Mouse (Mus musculus): ENCODE measurements around the gene Gm9803. TPM values are rescaled to one million over a fixed set of nuclear protein-coding genes. Genes with fewer than 3 reads are reported as not detected.

Gene Gm9803
- polyA plus RNA-seq, 1 experiment from 2014 or later, result 11.9 TPM

DNA sequence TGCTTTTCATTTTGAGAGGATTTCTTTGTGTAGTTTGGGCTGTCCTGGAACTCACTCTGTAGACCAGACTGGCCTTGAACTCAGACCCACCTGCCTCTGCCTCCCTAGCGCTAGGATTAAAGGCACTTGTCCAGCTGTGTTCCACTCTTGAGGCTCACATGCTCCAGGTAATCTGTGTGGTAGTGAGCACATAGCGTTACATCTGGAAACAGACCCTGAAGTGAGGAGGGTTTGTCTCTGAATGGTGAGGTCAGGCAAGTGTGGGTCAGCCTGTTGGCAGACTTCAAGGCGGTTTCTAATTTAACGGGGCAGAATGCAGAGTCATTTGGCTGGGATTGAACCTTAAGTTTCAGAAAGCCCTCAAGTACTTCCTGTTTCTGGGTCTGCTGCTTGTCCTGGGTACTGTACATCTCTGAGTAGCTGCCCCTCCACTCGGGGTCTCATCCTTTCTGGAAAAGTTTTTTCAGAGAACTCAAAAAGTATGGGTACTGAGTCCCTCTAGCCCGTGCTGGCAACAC, 38.1 kb upstream of the Gm9803 start:
- no peak overlapping the region for H3K4me3 ChIP-seq
- ATAC-seq (ENCODE audit: insufficient number of reproducible peaks, insufficient read depth, low FRiP score, low TSS enrichment, low read depth), result no peak

DNA sequence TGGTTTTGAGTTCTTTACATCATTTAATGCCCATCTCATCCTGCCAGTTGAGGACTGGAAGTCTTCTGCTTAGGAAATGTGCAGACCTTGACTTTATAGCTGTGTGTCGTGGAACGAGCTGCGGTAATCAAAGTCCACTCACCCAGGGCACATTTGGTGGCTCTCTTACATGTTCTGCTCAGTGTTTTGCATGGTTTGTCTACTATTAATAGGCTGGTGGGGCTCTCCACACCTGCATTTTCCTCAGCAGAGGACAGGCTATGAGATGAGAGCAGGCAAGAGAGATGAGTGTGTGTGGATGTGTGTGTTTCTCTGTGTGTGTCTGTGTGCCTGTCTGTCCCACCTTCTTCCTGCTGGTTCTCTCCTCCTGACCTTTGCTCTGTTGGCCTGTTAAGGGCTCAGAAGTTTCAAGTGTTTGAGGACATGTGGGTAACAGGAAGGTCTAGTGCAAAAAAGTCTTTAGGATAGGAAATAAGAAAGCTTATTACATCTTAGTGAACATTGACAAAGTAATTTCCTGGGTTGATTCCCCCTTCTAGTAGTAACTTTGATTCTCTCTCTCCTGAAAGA, 36.4 kb upstream of the Gm9803 start:
- no peak overlapping the region for H3K27ac ChIP-seq
- no peak for ATAC-seq (ENCODE audit: insufficient number of reproducible peaks, insufficient read depth, low FRiP score, low TSS enrichment, low read depth)
- no peak overlapping the region for H3K4me2 ChIP-seq
- H3K4me3 ChIP-seq, result no peak overlapping the region
- H3K36me3 ChIP-seq, result no peaks in the 10 kb centered on the region
- H3K9ac ChIP-seq, result no peak overlapping the region
- H3K27me3 ChIP-seq, result no peaks in the 10 kb centered on the region
- H3K4me1 ChIP-seq, result peaks cover 28% of the 10 kb centered on the region
- no peaks in the 10 kb centered on the region for H3K9me3 ChIP-seq
- 91% methylated on average over 3 of the region's 3 CpGs for WGBS

More for the DNA sequence above, 38.1 kb upstream of the Gm9803 start:
- WGBS, result 83% methylated on average over 6 of the region's 6 CpGs
- Histone ChIP-seq H3K9me3 (no peaks in the 10 kb centered on the region), H3K27me3 (no peaks in the 10 kb centered on the region), H3K36me3 (no peaks in the 10 kb centered on the region), H3K4me2 (no peak overlapping the region), H3K4me1 (peaks cover 45% of the 10 kb centered on the region), H3K27ac (no peak overlapping the region), H3K9ac (no peak overlapping the region)

- H3K4me2 ChIP-seq, result no peak overlapping the region
- whole genome bisulfite sequencing, result 62% methylated on average over 4 of the region's 4 CpGs
- peaks cover 22% of the 10 kb centered on the region for H3K4me1 ChIP-seq
- H3K4me3 ChIP-seq, result no peak overlapping the region
- no peak overlapping the region for H3K9ac ChIP-seq
- no peak for ATAC-seq (ENCODE audit: insufficient number of reproducible peaks, insufficient read depth, low FRiP score, low TSS enrichment, low read depth)
- no peaks in the 10 kb centered on the region for H3K27me3 ChIP-seq
- no peaks in the 10 kb centered on the region for H3K9me3 ChIP-seq
- H3K36me3 ChIP-seq, result no peaks in the 10 kb centered on the region
- no peak overlapping the region for H3K27ac ChIP-seq
Measured at GRCm38 (mm10) chr10:43488258-43488657, 35.6 kb upstream of the Gm9803 start.

DNA sequence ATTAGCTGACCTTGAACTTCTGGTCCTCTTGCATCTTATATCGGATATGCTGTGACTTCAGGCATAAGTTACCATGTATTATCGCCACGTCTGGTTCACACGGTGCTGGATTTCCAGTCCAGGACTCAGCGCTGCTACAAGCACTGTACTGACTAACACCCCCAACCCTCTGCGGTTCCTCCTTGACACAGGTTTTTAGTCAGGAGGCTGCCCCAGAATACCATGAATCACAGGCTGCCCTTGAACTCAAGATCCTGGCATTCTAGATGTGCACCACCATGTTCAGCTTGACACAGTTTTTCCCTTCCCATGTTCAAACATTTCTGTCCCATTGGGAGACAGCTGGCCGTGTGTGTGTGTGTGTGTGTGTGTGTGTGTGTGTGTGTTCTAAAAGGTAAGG, 34.7 kb upstream of the Gm9803 start:
- H3K4me1 ChIP-seq, result peaks cover 17% of the 10 kb centered on the region
- WGBS, result 82% methylated on average over 7 of the region's 7 CpGs
- no peak overlapping the region for H3K4me3 ChIP-seq
- no peak overlapping the region for H3K4me2 ChIP-seq
- H3K9ac ChIP-seq, result no peak overlapping the region
- ATAC-seq (ENCODE audit: insufficient number of reproducible peaks, insufficient read depth, low FRiP score, low TSS enrichment, low read depth), result no peak
- no peaks in the 10 kb centered on the region for H3K27me3 ChIP-seq
- no peak overlapping the region; the same call in 1 of the 2 replicates for H3K27ac ChIP-seq
- H3K36me3 ChIP-seq, result peaks cover 3% of the 10 kb centered on the region
- no peaks in the 10 kb centered on the region for H3K9me3 ChIP-seq

- H3K9ac ChIP-seq, result no peak overlapping the region
- peaks cover 17% of the 10 kb centered on the region for H3K4me1 ChIP-seq
- H3K9me3 ChIP-seq, result no peaks in the 10 kb centered on the region
- WGBS, result 28% methylated on average over 6 of the region's 6 CpGs
- no peak overlapping the region for H3K4me2 ChIP-seq
- no peak for ATAC-seq (ENCODE audit: insufficient number of reproducible peaks, insufficient read depth, low FRiP score, low TSS enrichment, low read depth)
- no peak overlapping the region; the same call in 1 of the 2 replicates for H3K27ac ChIP-seq
- H3K27me3 ChIP-seq, result no peaks in the 10 kb centered on the region
- peaks cover 7% of the 10 kb centered on the region for H3K36me3 ChIP-seq
- no peak overlapping the region for H3K4me3 ChIP-seq
Measured at GRCm38 (mm10) chr10:43489550-43489949, 34.3 kb upstream of the Gm9803 start.

- peaks cover 17% of the 10 kb centered on the region for H3K4me1 ChIP-seq
- ATAC-seq (ENCODE audit: insufficient number of reproducible peaks, insufficient read depth, low FRiP score, low TSS enrichment, low read depth), result no peak; the same call in 1 of the 2 replicates
- 69% methylated on average over 8 of the region's 8 CpGs for WGBS
- no peak overlapping the region for H3K9ac ChIP-seq
- no peak overlapping the region for H3K4me2 ChIP-seq
- H3K27me3 ChIP-seq, result no peaks in the 10 kb centered on the region
- no peaks in the 10 kb centered on the region for H3K9me3 ChIP-seq
- H3K27ac ChIP-seq, result no peak overlapping the region
- H3K36me3 ChIP-seq, result peaks cover 12% of the 10 kb centered on the region
- no peak overlapping the region for H3K4me3 ChIP-seq
Measured at GRCm38 (mm10) chr10:43490034-43490433, 33.9 kb upstream of the Gm9803 start.

DNA sequence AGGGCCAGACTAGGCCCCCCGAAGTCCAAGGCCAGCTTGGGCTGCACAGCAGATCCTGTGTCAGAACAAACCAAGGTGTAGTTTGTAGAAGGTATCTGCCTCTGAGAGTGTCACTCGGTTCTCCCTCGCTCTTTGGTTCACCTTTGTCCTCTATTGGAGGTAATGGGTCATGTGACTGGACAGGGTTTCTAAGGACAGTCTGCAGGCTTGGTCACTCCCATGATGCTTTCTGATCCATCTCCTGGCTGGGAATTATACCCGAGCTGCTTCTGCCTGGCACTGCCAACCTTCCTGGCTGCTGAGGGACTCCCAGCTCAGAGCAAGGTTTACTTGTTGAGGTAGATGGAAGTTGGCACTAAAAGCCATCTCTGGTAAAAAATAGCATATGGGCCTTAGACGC, 33.0 kb upstream of the Gm9803 start:
- ATAC-seq (ENCODE audit: insufficient number of reproducible peaks, insufficient read depth, low FRiP score, low TSS enrichment, low read depth), result no peak
- Histone ChIP-seq H3K4me2 (no peak overlapping the region), H3K27ac (no peak overlapping the region), H3K9me3 (no peaks in the 10 kb centered on the region), H3K27me3 (no peaks in the 10 kb centered on the region), H3K36me3 (peaks cover 20% of the 10 kb centered on the region), H3K9ac (no peak overlapping the region), H3K4me1 (peaks cover 17% of the 10 kb centered on the region), H3K4me3 (no peak overlapping the region)
- WGBS, result 89% methylated on average over 5 of the region's 5 CpGs

DNA sequence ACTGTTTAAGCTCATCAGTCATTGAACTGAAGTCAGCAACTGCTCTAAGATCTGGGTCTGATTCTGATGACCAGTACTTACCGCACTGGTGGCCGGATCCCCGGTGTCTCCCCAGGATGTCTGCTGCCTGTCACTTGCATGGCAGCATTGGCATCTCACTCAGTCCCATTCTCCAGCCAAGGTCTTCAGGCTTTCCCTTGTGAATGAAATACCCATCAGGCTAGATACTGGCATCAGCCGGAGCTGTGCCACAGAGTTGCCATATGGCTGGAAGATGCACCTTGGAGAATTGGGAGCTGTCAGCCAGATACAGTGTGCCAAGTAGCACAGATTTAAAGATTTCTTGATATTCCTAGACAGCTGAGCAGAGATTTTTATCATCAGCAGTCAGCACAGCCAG, 21.3 kb upstream of the Gm9803 start:
- WGBS, result 96% methylated on average over 4 of the region's 4 CpGs
- H3K4me3 ChIP-seq, result no peak overlapping the region
- no peaks in the 10 kb centered on the region for H3K9me3 ChIP-seq
- no peak for ATAC-seq (ENCODE audit: insufficient number of reproducible peaks, insufficient read depth, low FRiP score, low TSS enrichment, low read depth)
- H3K9ac ChIP-seq, result no peak overlapping the region
- no peaks in the 10 kb centered on the region for H3K4me1 ChIP-seq
- no peak overlapping the region for H3K27ac ChIP-seq
- H3K27me3 ChIP-seq, result no peaks in the 10 kb centered on the region
- peaks cover 83% of the 10 kb centered on the region for H3K36me3 ChIP-seq
- H3K4me2 ChIP-seq, result no peak overlapping the region

- Histone ChIP-seq H3K4me1 (no peaks in the 10 kb centered on the region), H3K4me3 (no peak overlapping the region), H3K27me3 (no peaks in the 10 kb centered on the region), H3K9ac (no peak overlapping the region), H3K27ac (no peak overlapping the region), H3K4me2 (no peak overlapping the region), H3K9me3 (no peaks in the 10 kb centered on the region), H3K36me3 (peaks cover 74% of the 10 kb centered on the region)
- WGBS, result 100% methylated on average over 1 of the region's 1 CpGs
- no peak for ATAC-seq (ENCODE audit: insufficient number of reproducible peaks, insufficient read depth, low FRiP score, low TSS enrichment, low read depth)
Measured at GRCm38 (mm10) chr10:43504291-43504690, 19.6 kb upstream of the Gm9803 start.

DNA sequence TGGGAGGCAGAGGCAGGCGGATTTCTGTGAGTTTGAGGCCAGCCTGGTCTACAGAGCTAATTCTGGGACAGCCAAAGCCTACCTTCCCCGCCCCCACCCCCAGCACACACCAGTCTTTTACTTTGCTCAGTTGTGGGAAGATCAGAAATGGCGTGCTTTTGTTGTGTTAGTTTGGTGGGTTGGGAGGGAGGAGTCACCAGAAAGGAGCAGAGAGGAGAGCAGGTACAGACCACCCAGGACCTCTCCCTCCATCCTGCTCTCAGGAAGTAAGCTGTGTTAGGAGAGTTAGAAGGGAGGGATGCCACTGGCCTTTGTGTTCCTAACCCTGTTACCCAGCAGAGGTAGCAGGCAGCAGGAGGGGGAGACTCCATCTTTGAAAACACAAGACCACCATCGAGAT, 16.8 kb upstream of the Gm9803 start:
- no peak overlapping the region for H3K4me2 ChIP-seq
- H3K9ac ChIP-seq, result no peak overlapping the region
- H3K36me3 ChIP-seq, result peaks cover 74% of the 10 kb centered on the region
- ATAC-seq (ENCODE audit: insufficient number of reproducible peaks, insufficient read depth, low FRiP score, low TSS enrichment, low read depth), result no peak
- no peaks in the 10 kb centered on the region for H3K4me1 ChIP-seq
- WGBS, result 60% methylated on average over 4 of the region's 4 CpGs
- H3K9me3 ChIP-seq, result no peaks in the 10 kb centered on the region
- no peaks in the 10 kb centered on the region for H3K27me3 ChIP-seq
- H3K27ac ChIP-seq, result no peak overlapping the region
- no peak overlapping the region for H3K4me3 ChIP-seq

GRCm38 (mm10) chr10:43509228-43509627, 14.7 kb upstream of the Gm9803 start:
- WGBS, result 96% methylated on average over 7 of the region's 7 CpGs
- H3K36me3 ChIP-seq, result peaks cover 73% of the 10 kb centered on the region

DNA sequence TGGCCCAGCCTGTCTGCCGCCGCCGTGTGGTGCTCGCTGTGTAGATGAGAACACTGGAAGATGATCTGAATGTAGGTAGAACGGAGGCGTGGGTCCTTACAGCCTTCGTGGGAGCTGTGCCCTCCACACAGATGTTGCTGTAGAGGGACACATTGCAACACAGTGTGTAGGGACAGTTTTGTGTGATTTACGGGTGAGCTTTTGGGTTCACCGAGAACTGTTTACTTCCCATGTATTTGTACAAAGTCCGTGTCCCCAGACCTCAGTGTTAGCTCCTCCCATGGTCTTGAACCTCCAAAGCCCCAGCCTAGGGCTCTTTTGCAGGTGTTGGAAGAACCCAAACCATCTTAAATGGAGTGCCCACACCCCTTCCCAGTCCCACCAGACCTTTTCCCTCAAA, 10.9 kb upstream of the Gm9803 start:
- Histone ChIP-seq H3K27ac (no peak overlapping the region), H3K4me2 (no peak overlapping the region), H3K27me3 (no peaks in the 10 kb centered on the region), H3K4me3 (no peak overlapping the region), H3K9me3 (no peaks in the 10 kb centered on the region), H3K36me3 (peaks cover 60% of the 10 kb centered on the region), H3K4me1 (peaks cover 11% of the 10 kb centered on the region), H3K9ac (no peak overlapping the region)
- WGBS, result 94% methylated on average over 10 of the region's 10 CpGs
- no peak for ATAC-seq (ENCODE audit: insufficient number of reproducible peaks, insufficient read depth, low FRiP score, low TSS enrichment, low read depth)

More at GRCm38 (mm10) chr10:43509228-43509627, 14.7 kb upstream of the Gm9803 start:
- no peak for ATAC-seq (ENCODE audit: insufficient number of reproducible peaks, insufficient read depth, low FRiP score, low TSS enrichment, low read depth)
- Histone ChIP-seq H3K4me3 (no peak overlapping the region), H3K9ac (no peak overlapping the region), H3K9me3 (no peaks in the 10 kb centered on the region), H3K27me3 (no peaks in the 10 kb centered on the region), H3K4me1 (no peaks in the 10 kb centered on the region), H3K4me2 (no peak overlapping the region), H3K27ac (no peak overlapping the region)
